Mouse (Mus musculus) stomach, embryonic 15.5 days (tissue): Measurements from ENCODE around the gene C130050O18Rik. TPM values are rescaled to one million over a fixed set of nuclear protein-coding genes. Genes with fewer than 3 reads are reported as not detected.

ENCODE experiments used
- ATAC-seq: fragments of 200-750 bp; cut with Nextera tagmentation; 2 replicates; pipeline ENCODE4 v1.8.0; 2017; ENCODE audit warnings: low read depth, moderate number of reproducible peaks, moderate TSS enrichment; ENCODE audit not compliant: insufficient read depth, low FRiP score
- H3K27ac ChIP-seq: fragments of 300-500 bp; sonication (generic); 2 replicates; pipeline ENCODE4 v1.5.1; 2015; ENCODE audit warnings: mild to moderate bottlenecking, inconsistent platforms
- H3K27me3 ChIP-seq: fragments of 300-500 bp; sonication (generic); replicated peaks from 2 replicates; pipeline ENCODE4 v1.6.1; 2015; ENCODE audit warnings: inconsistent platforms
- H3K36me3 ChIP-seq: fragments of 300-500 bp; sonication (generic); 2 replicates; pipeline ENCODE4 v1.6.1; 2015; ENCODE audit warnings: inconsistent platforms
- H3K4me1 ChIP-seq: fragments of 300-500 bp; sonication (generic); 2 replicates; pipeline ENCODE4 v1.6.1; 2015; ENCODE audit warnings: inconsistent platforms
- H3K4me2 ChIP-seq: fragments of 300-500 bp; sonication (generic); 2 replicates; pipeline ENCODE4 v1.6.1; 2015; ENCODE audit warnings: mild to moderate bottlenecking, inconsistent platforms
- H3K4me3 ChIP-seq: fragments of 300-500 bp; sonication (generic); replicated peaks from 2 replicates; pipeline ENCODE4 v1.5.1; 2015; ENCODE audit warnings: inconsistent platforms
- H3K9ac ChIP-seq: fragments of 300-500 bp; sonication (generic); 2 replicates; pipeline ENCODE4 v1.6.1; 2015; ENCODE audit warnings: inconsistent platforms
- H3K9me3 ChIP-seq: fragments of 300-500 bp; sonication (generic); 2 replicates; pipeline ENCODE4 v1.6.1; 2016; ENCODE audit warnings: inconsistent platforms
- WGBS: fragments of 180-500 bp; shearing (Covaris S2); methylation state at CpG from one replicate; pipeline ENCODE4 v1.1.7; 2015; 5-methylcytosine and 5-hydroxymethylcytosine counted together
- polyA plus RNA-seq: library from polyadenylated mRNA; unstranded; fragments of >200 nt; fragmentation: Nextera tagmentation; extraction: Ambion mirVana; gene quantifications from 2 replicates; pipeline ENCODE4 v1.2.1, GENCODE M21; 2015

Gene C130050O18Rik
- polyA plus RNA-seq, 1 experiment from 2014 or later = 0.72 TPM

GRCm38 (mm10) chr5:139405478-139405877, 398 bp downstream of the C130050O18Rik start:
- Histone ChIP-seq H3K27ac (no peak overlapping the region), H3K4me3 (no peak overlapping the region), H3K27me3 (no peaks in the 10 kb centered on the region), H3K4me1 (peaks cover 7% of the 10 kb centered on the region; the same call in 1 of the 2 replicates), H3K9ac (no peak overlapping the region), H3K4me2 (no peak overlapping the region), H3K9me3 (no peaks in the 10 kb centered on the region), H3K36me3 (no peaks in the 10 kb centered on the region)
- ATAC-seq = no peak
- 70% methylated on average over 7 of the region's 7 CpGs for WGBS

GRCm38 (mm10) chr5:139405953-139406352, 873 bp downstream of the C130050O18Rik start:
- H3K9me3 ChIP-seq = no peaks in the 10 kb centered on the region
- no peak overlapping the region for H3K4me3 ChIP-seq
- no peak overlapping the region for H3K9ac ChIP-seq
- H3K27ac ChIP-seq = no peak overlapping the region
- 63% methylated on average over 3 of the region's 3 CpGs for WGBS
- no peaks in the 10 kb centered on the region for H3K36me3 ChIP-seq
- H3K4me2 ChIP-seq = no peak overlapping the region
- H3K4me1 ChIP-seq = peaks cover 7% of the 10 kb centered on the region; the same call in 1 of the 2 replicates
- ATAC-seq = no peak
- no peaks in the 10 kb centered on the region for H3K27me3 ChIP-seq

- no peak overlapping the region for H3K27ac ChIP-seq
- H3K36me3 ChIP-seq = no peaks in the 10 kb centered on the region
- H3K9ac ChIP-seq = no peak overlapping the region
- H3K27me3 ChIP-seq = no peaks in the 10 kb centered on the region
- H3K9me3 ChIP-seq = no peaks in the 10 kb centered on the region
- WGBS = 84% methylated on average over 14 of the region's 14 CpGs
- peaks cover 7% of the 10 kb centered on the region; the same call in 1 of the 2 replicates for H3K4me1 ChIP-seq
- H3K4me2 ChIP-seq = no peak overlapping the region
- H3K4me3 ChIP-seq = no peak overlapping the region
- ATAC-seq = no peak
Observed at GRCm38 (mm10) chr5:139407121-139407885, 2.2 kb downstream of the C130050O18Rik start.

GRCm38 (mm10) chr5:139408511-139408910, 3.4 kb downstream of the C130050O18Rik start:
- Histone ChIP-seq H3K4me2 (no peak overlapping the region), H3K4me3 (no peak overlapping the region), H3K36me3 (no peaks in the 10 kb centered on the region), H3K27ac (no peak overlapping the region), H3K9me3 (no peaks in the 10 kb centered on the region), H3K27me3 (no peaks in the 10 kb centered on the region), H3K9ac (no peak overlapping the region), H3K4me1 (peaks cover 7% of the 10 kb centered on the region; the same call in 1 of the 2 replicates)
- 73% methylated on average over 7 of the region's 7 CpGs for WGBS
- ATAC-seq = no peak

- ATAC-seq = 0 out of 2 replicates have a peak, but pooled peaks have one; percentile 47
Observed at GRCm38 (mm10) chr5:139409412-139409811, 4.3 kb downstream of the C130050O18Rik start.

GRCm38 (mm10) chr5:139410056-139410455, 5.0 kb downstream of the C130050O18Rik start:
- 94% methylated on average over 4 of the region's 4 CpGs for WGBS
- no peak overlapping the region for H3K27ac ChIP-seq
- H3K9me3 ChIP-seq = no peaks in the 10 kb centered on the region
- H3K4me2 ChIP-seq = no peak overlapping the region
- peaks cover 9% of the 10 kb centered on the region; the same call in 1 of the 2 replicates for H3K4me1 ChIP-seq
- H3K36me3 ChIP-seq = no peaks in the 10 kb centered on the region
- no peak for ATAC-seq
- no peak overlapping the region for H3K4me3 ChIP-seq
- H3K9ac ChIP-seq = no peak overlapping the region
- no peaks in the 10 kb centered on the region for H3K27me3 ChIP-seq

More at GRCm38 (mm10) chr5:139409412-139409811, 4.3 kb downstream of the C130050O18Rik start:
- 63% methylated on average over 12 of the region's 12 CpGs for WGBS
- Histone ChIP-seq H3K27ac (peak overlapping the region; percentile 24; the same call in 1 of the 2 replicates), H3K36me3 (no peaks in the 10 kb centered on the region), H3K4me2 (no peak overlapping the region), H3K9ac (no peak overlapping the region), H3K4me3 (no peak overlapping the region), H3K27me3 (no peaks in the 10 kb centered on the region), H3K9me3 (no peaks in the 10 kb centered on the region), H3K4me1 (peaks cover 9% of the 10 kb centered on the region; the same call in 1 of the 2 replicates)

- H3K27me3 ChIP-seq = no peaks in the 10 kb centered on the region
- H3K4me3 ChIP-seq = no peak overlapping the region
- peaks cover 9% of the 10 kb centered on the region; the same call in 1 of the 2 replicates for H3K4me1 ChIP-seq
- H3K9me3 ChIP-seq = no peaks in the 10 kb centered on the region
- 95% methylated on average over 6 of the region's 6 CpGs for WGBS
- no peak overlapping the region for H3K4me2 ChIP-seq
- H3K27ac ChIP-seq = no peak overlapping the region
- ATAC-seq = no peak
- H3K36me3 ChIP-seq = no peaks in the 10 kb centered on the region
- no peak overlapping the region for H3K9ac ChIP-seq
Observed at GRCm38 (mm10) chr5:139411117-139411516, 6.0 kb downstream of the C130050O18Rik start.

- no peak overlapping the region for H3K27ac ChIP-seq
- no peak overlapping the region for H3K9ac ChIP-seq
- WGBS = 64% methylated on average over 15 of the region's 15 CpGs
- no peak overlapping the region for H3K4me2 ChIP-seq
- ATAC-seq = no peak
- no peak overlapping the region for H3K4me3 ChIP-seq
- no peaks in the 10 kb centered on the region for H3K9me3 ChIP-seq
- H3K4me1 ChIP-seq = peaks cover 9% of the 10 kb centered on the region; the same call in 1 of the 2 replicates
- no peaks in the 10 kb centered on the region for H3K36me3 ChIP-seq
- H3K27me3 ChIP-seq = no peaks in the 10 kb centered on the region
Observed at GRCm38 (mm10) chr5:139411665-139412314, 6.7 kb downstream of the C130050O18Rik start.

- no peak for ATAC-seq
- 67% methylated on average over 4 of the region's 4 CpGs for WGBS
- Histone ChIP-seq H3K9me3 (no peaks in the 10 kb centered on the region), H3K4me2 (no peak overlapping the region), H3K36me3 (no peaks in the 10 kb centered on the region), H3K27me3 (no peaks in the 10 kb centered on the region), H3K4me1 (peaks cover 10% of the 10 kb centered on the region; the same call in 1 of the 2 replicates), H3K4me3 (no peak overlapping the region), H3K9ac (no peak overlapping the region), H3K27ac (no peak overlapping the region)
Observed at GRCm38 (mm10) chr5:139413545-139413944, 8.5 kb downstream of the C130050O18Rik start.

- no peaks in the 10 kb centered on the region for H3K9me3 ChIP-seq
- no peak overlapping the region for H3K4me2 ChIP-seq
- no peak for ATAC-seq
- 91% methylated on average over 5 of the region's 5 CpGs for WGBS
- no peak overlapping the region for H3K9ac ChIP-seq
- no peaks in the 10 kb centered on the region for H3K36me3 ChIP-seq
- no peak overlapping the region for H3K4me3 ChIP-seq
- no peaks in the 10 kb centered on the region for H3K27me3 ChIP-seq
- no peak overlapping the region for H3K27ac ChIP-seq
- 0 out of 2 replicates have a peak, but pooled peaks cover 9% of the 10 kb centered on the region for H3K4me1 ChIP-seq
Observed at GRCm38 (mm10) chr5:139415001-139415400, 9.9 kb downstream of the C130050O18Rik start.

GRCm38 (mm10) chr5:139416942-139417341, 11.9 kb downstream of the C130050O18Rik start:
- 90% methylated on average over 4 of the region's 4 CpGs for WGBS
- Histone ChIP-seq H3K9me3 (no peaks in the 10 kb centered on the region), H3K9ac (no peak overlapping the region), H3K4me2 (no peak overlapping the region), H3K27me3 (no peaks in the 10 kb centered on the region), H3K27ac (no peak overlapping the region), H3K4me1 (0 out of 2 replicates have a peak, but pooled peaks cover 9% of the 10 kb centered on the region), H3K36me3 (no peaks in the 10 kb centered on the region), H3K4me3 (no peak overlapping the region)
- ATAC-seq = no peak

GRCm38 (mm10) chr5:139417480-139417879, 12.4 kb downstream of the C130050O18Rik start:
- 85% methylated on average over 3 of the region's 3 CpGs for whole genome bisulfite sequencing
- no peak for ATAC-seq

More at GRCm38 (mm10) chr5:139417480-139417879, 12.4 kb downstream of the C130050O18Rik start:
- H3K9me3 ChIP-seq = no peaks in the 10 kb centered on the region
- H3K9ac ChIP-seq = no peak overlapping the region
- H3K4me3 ChIP-seq = no peak overlapping the region
- no peak overlapping the region for H3K4me2 ChIP-seq
- H3K36me3 ChIP-seq = no peaks in the 10 kb centered on the region
- 0 out of 2 replicates have a peak, but pooled peaks cover 9% of the 10 kb centered on the region for H3K4me1 ChIP-seq
- H3K27me3 ChIP-seq = no peaks in the 10 kb centered on the region
- H3K27ac ChIP-seq = no peak overlapping the region
